Mouse (Mus musculus) brown adipose tissue, adult 24 weeks (tissue): Measurements from ENCODE around the gene P3h2. TPM values are rescaled to one million over a fixed set of nuclear protein-coding genes. Genes with fewer than 3 reads are reported as not detected.

Source experiments
- H3K27ac ChIP-seq: fragments of 200-500 bp; replicated peaks from 2 replicates; pipeline ENCODE4 v1.5.1; 2012; ENCODE audit warnings: low read depth, mild to moderate bottlenecking, low read length
- H3K4me1 ChIP-seq: fragments of 200-500 bp; 2 replicates; pipeline ENCODE4 v1.6.1; 2012; ENCODE audit warnings: low read length, mixed read lengths; ENCODE audit not compliant: control insufficient read depth, insufficient read depth, insufficient read length
- H3K4me3 ChIP-seq: fragments of 200-500 bp; 2 replicates; pipeline ENCODE4 v1.5.1; 2012; ENCODE audit warnings: low read depth, mild to moderate bottlenecking, low read length, moderate library complexity; ENCODE audit not compliant: insufficient read depth
- polyA plus RNA-seq: library from polyadenylated mRNA; stranded (reverse); fragments of >200 nt; gene quantifications from 2 replicates; pipeline ENCODE4 v1.2.4, GENCODE M21; 2012; ENCODE audit not compliant: missing spikeins, insufficient read depth, insufficient read length

P3h2 gene
- polyA plus RNA-seq, 1 experiment: 1.7 TPM

DNA sequence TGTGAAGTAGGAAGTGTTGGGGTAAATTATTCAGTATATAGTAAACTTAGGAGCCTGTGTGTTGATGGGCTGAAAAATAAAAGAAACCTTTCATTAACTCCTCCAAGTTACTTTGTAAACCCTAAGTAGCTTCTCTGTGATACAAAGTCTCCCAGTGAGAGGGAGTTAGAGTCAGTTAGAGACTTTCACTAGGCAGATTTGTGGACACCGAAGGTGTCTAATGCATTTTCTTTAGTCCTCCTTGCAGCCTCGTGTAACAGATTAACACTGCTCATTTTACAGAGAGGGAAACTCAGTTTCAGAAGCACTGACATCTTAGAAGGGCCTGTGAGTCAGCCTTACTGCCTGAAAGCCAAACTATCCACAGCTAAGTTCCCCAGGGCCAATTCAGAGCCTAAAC lies 20.4 kb downstream of the P3h2 start:
- H3K4me1 ChIP-seq: peaks cover 3% of the 10 kb centered on the region
- H3K4me3 ChIP-seq: no peak overlapping the region
- peak overlapping the region; percentile 31; the same call in 1 of the 2 replicates for H3K27ac ChIP-seq

DNA sequence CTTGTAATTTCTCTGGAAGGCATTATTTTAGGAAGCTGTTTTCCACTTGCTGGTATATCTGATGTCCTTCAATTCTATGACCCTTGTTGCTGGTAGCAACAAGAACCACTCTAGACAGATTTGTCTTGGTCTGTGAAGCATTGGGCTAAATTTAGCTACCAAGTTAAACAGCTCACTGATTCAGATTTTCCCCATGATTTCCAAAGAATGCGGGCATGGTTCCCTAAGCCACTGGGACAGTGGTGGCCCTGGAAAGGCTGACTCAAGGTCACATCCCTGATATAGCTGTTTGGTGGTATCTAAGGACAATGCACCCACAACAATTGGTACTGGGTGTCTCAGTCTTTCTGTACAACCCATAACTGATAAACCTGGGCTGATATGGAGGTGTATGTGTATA lies 22.8 kb downstream of the P3h2 start:
- peaks cover 5% of the 10 kb centered on the region for H3K4me1 ChIP-seq
- peak overlapping the region; percentile 80 for H3K27ac ChIP-seq
- H3K4me3 ChIP-seq: no peak overlapping the region

DNA sequence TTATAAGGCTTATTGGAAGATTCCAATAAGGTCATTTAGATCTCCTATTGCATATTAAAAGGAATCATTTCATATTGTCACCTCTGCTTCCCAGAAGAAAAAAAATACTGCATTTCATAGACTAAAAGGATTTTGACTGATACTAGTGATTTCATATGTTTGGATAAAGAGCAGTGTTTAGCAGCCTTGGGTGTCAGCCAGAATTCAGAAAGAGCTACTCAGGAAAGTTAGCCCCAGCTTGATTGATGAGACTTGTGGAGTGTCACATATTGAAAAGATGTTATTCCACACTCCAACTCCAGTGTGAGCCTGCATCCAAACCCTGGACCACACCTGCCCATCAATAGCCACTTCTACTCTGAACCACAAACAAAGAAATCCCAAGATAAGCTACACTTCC lies 23.2 kb downstream of the P3h2 start:
- peak overlapping the region; percentile 80 for H3K27ac ChIP-seq
- H3K4me1 ChIP-seq: peaks cover 7% of the 10 kb centered on the region

DNA sequence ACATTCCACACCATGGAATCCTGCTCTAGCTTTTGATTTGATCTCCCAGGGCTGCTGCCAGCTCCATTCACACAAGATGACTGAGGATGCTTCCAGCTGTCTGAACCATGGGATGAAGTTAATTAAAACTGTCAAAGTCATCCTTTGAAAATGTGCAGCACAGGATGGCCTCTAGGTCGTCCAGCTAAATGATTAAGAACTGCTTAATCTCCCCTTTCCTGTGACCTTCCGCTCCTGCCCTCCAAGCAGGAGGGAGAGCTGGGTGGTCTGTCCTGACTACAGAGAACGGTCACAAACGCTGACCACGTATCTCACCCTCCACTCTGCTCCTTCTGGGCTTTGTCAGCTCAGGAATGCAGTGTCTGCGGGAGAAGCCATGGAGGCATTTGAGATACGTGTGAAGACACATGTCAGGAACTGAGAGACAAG lies 26.6 kb downstream of the P3h2 start:
- Histone ChIP-seq H3K4me1 (peaks cover 7% of the 10 kb centered on the region), H3K27ac (no peak overlapping the region), H3K4me3 (no peak overlapping the region)

More for the DNA sequence above, 23.2 kb downstream of the P3h2 start:
- H3K4me3 ChIP-seq: no peak overlapping the region

DNA sequence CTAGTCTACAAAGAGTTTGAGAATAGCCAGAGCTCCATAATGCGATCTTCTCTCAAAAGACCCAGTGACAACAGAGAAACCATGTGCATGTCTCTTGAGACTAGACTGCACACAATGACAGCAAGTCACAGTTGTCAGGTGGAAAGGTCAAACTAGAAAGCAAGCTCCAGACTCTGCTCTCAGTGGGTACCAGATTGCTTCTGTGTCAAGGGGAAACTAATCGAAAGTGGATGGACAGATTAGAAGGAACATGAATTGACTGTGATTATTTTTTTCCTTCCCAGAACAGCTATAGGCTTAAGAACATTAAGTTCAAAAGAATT lies 27.5 kb downstream of the P3h2 start:
- peaks cover 7% of the 10 kb centered on the region for H3K4me1 ChIP-seq
- no peak overlapping the region for H3K4me3 ChIP-seq
- no peak overlapping the region for H3K27ac ChIP-seq

DNA sequence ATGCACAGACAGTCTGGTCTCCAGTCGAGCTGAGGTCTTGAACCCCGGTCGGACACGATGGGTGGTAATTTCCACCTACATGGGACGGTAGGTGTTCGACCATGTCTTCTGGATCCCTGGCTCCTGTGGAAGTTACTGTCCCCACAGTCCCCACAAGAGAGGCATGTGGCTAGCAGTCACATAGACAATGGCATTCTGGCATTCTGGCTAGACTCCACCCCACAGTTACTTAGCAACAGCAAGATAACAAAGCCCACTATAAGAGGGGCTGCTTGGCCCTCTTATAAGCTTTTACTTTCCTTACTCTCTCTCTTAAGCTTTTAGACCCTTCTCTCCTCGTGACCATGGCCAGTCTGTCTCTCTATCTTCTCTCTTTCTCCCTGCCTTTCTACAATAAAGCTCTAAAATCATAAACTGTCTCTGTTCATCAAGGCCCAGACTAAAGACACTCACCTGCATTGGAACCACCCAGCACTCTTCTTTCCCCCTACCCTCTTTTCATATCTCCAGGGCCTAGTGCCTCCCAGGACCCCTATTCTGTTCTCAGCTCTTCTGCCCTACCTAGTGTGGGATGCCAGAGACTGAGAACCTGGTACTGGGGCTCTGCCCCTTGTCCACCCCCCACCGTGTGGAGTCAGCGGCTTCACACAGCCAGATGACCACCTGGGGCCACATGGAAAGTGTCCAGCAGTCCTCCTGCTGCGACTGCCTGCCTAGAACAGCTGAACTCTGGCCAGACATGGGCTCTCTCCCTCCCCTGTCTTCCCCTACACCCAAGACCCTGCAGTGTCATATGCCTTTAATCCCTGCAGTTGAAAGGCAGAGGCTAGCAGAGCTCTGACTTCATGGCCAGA lies 28.1 kb downstream of the P3h2 start:
- H3K4me1 ChIP-seq: peaks cover 5% of the 10 kb centered on the region
- no peak overlapping the region for H3K27ac ChIP-seq
- H3K4me3 ChIP-seq: no peak overlapping the region

DNA sequence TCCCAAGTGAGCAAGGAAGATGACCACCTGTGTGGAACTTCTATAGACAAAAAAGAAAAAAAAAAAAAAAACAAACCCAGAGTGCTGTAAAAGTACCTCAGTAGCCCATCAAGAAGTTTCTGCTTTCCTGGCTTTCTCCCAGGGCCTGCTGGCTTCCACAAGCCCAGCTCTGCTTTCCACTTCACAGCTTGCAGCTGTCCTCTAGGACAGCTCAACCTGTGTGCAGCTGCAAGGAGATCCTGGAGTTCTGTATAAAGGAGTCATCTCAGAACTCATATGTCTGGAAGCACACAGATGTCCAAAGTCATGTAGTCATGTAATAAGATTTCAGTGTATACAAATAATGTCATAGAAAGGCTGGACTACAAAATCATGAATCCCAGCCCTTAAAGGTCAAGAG lies 30.5 kb downstream of the P3h2 start:
- no peak overlapping the region for H3K27ac ChIP-seq
- no peak overlapping the region for H3K4me3 ChIP-seq
- peaks cover 4% of the 10 kb centered on the region; the same call in 1 of the 2 replicates for H3K4me1 ChIP-seq

DNA sequence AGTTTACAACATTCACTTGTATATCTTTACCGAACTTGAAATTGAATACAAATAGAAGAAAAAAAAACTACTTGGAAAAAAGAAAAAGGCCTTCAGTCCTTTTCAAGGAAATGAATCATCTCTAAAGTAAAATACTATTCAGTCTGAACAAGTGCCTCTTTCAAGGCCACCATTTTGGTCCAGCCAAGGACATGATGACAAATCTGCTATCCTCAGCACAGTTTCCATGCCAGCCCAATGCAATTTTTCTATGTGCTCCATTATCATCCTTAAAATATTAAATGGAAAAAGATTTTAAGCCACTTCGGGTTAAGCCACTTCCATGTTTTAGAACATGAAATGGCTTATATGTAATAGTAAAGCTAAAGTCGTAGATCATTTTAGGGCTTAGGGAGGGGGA lies 35.2 kb downstream of the P3h2 start:
- no peak overlapping the region for H3K27ac ChIP-seq
- H3K4me1 ChIP-seq: no peaks in the 10 kb centered on the region
- H3K4me3 ChIP-seq: no peak overlapping the region

DNA sequence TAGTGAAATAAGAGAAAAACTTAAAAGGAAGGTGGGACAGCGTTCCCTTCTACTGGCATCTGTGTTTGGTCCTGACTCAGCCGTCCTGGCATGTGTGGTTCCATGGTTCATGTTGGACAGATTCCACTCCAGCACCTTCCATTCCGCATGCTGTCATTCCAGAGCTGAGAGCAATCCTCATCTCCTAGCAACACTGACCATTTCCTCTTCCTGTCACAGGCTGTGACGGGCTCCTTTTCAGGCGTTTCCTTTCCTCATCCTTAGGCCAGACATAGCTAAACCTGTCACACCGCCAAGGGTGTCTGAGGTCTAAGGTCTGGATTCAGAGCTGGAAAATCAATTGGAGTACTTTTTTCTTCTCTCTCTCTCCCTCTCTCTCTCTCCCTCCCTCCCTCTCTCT lies 40.5 kb downstream of the P3h2 start:
- no peak overlapping the region for H3K4me3 ChIP-seq
- no peak overlapping the region for H3K27ac ChIP-seq
- no peaks in the 10 kb centered on the region for H3K4me1 ChIP-seq

DNA sequence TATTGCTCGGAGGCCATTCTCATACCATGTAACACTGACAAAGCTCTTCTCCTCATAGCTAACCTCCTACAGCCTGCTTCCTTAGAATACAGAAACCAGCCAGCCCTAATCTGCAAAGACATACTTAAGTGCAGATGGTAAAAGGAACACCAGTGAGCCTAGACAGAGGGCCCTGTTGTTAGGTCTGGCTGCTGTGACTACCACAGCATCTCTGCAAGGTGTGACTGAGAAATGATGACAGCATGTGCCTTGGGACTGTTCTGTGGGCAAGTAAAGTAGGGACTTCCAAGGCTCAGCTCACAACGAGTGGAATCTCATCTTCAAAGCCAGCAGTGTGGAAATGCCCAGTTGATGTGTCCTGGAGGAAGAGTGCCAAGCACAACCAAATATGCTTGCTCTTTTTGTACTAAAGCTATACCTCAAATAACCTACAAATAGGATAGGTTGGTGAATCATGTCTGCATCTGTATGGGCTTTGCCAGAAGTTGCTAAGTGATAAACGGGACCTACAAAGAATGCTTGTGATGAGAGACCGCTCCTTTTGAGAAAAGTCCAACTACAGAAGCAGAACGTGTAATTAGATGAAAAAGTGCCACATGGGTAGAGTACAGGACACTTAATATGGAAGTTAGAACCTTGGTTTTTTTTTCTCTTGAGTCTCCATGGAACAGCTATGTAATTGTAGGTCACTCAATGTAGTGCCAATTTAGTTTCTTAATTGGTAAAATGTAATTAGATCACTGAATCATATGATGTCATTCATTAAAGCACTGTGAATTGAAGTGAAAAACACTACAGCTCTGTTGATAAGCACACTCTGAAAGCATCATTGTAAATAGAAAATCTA lies 45.1 kb downstream of the P3h2 start:
- H3K27ac ChIP-seq: no peak overlapping the region
- no peaks in the 10 kb centered on the region for H3K4me1 ChIP-seq
- H3K4me3 ChIP-seq: no peak overlapping the region

DNA sequence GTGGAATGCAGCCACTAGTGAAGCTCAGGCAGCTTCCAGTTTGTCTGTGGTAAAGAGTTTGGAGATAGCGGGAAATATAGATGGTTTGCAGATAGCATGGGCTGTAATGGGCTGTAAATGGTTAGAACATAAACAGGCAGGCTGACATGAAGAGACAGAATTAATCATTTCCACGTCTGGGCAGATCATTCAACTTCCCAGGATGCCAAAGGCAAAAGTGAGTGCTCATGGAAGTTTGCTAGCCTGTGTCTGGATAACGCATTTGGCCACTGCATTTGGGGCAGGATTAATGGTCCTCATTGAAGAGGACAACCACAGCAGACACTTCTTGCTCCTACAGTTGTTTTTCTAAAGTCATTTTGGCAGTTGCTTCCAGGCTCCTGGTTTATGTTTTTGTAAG lies 52.0 kb downstream of the P3h2 start:
- Histone ChIP-seq H3K27ac (no peak overlapping the region), H3K4me1 (peaks cover 11% of the 10 kb centered on the region; the same call in 1 of the 2 replicates), H3K4me3 (no peak overlapping the region)

DNA sequence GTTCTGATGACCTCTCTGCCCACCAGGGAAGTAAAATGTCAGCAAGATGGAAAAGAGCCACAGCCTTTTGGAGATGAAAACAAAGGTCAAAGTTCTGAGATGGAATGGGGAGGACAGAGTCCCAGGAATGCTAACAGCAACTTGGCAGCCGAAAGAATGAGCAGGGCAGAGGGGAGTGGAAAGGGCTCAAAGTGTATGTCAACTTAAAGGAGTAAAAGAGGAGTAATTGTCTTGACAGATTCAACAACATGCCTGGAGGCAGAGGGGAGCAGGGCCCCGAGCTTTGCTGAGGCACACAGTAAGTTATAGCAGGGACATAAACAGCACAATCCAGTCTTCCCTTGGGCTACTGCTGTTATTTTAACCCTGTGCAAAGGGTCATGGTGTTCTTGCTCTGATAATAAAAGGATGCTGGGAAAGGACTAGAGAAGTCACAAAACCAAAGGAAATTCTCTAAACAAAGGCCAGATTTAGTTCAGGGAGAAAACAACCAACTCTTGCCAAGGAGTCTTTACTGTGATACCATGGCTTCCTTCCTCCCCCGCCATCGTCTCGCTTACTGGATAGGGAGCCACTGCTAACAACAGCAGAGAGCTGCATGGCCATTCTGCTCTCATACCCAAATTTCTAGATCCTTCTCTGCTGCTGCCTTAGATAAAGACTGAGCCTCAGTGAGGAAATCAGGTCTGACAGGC lies 56.0 kb downstream of the P3h2 start:
- peaks cover 11% of the 10 kb centered on the region; the same call in 1 of the 2 replicates for H3K4me1 ChIP-seq
- H3K27ac ChIP-seq: peak overlapping the region; percentile 28; the same call in 1 of the 2 replicates
- no peak overlapping the region for H3K4me3 ChIP-seq

DNA sequence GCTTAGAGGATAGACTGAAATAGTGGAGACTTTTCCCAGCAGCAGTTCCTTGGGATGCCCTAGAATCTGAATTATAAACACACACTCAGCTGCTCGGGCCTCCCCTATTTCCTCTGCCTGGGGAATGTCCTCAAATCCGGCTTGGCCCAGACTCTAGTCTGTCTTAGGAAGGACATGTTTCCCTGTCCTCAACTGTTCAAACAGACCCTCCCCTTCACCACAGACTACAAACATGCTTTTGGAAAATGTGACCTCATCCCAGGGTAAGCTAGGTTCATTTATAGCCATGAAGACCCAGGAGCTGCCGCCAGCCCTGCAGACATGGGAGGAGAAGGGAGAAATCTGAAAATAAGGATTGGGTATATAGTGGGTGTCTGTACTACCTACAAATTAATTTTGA lies 57.7 kb downstream of the P3h2 start:
- Histone ChIP-seq H3K4me1 (peaks cover 11% of the 10 kb centered on the region; the same call in 1 of the 2 replicates), H3K4me3 (no peak overlapping the region), H3K27ac (no peak overlapping the region)

DNA sequence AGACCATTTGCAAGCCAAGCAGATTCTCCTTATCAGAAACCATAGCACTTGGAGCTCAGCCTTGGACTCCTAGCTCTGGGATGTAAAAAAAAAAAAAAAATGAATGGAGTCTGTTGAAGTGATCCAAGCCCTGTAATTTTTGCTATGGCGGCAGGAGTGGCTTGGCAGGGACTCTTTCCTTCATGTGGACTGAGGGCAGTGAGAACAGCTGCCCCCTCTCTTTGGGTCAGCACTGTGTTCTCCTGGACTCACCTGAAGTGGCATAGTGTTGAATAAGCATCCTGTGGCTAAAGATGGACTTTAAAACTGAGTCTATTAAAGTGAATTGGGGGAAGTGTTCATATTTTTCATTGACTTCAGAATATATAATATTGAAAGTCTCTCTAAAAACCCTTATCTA lies 58.2 kb downstream of the P3h2 start:
- H3K4me3 ChIP-seq: no peak overlapping the region
- H3K4me1 ChIP-seq: peaks cover 11% of the 10 kb centered on the region; the same call in 1 of the 2 replicates
- no peak overlapping the region for H3K27ac ChIP-seq

DNA sequence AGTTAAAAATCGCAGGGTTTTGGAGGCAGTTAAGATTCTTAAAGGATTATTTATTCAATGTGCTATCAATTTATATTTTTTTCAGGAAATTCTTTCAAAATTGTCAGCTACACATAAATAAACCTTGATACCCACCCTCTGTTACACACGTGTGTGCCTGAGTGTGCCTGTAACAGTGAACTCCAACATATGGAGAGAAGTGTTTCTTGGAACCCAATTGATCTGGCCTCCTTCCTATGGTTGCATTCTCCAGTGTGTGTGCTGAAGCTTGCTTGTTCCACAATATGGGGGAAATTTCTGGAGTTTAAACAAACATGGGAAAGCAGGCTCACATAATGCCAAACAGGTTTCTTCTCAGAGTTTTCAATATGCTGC lies 63.7 kb downstream of the P3h2 start:
- Histone ChIP-seq H3K27ac (no peak overlapping the region), H3K4me1 (no peaks in the 10 kb centered on the region; the same call in 1 of the 2 replicates), H3K4me3 (no peak overlapping the region)
